Mouse (Mus musculus): ENCODE measurements at regions not wholly inside any gene's neighbourhood (a gene's known extent, or its start where the extent isn't known, plus 50 kb on each side); places are given as distances from the start of the nearest gene placed in this dataset.

GRCm38 (mm10) chr10:124208317-124208716, 944.5 kb downstream of the Fam19a2 start:
- ATAC-seq (ENCODE audit: low FRiP score, low read depth) = no peak
- Histone ChIP-seq H3K36me3 (no peaks in the 10 kb centered on the region), H3K4me3 (no peak overlapping the region), H3K4me2 (no peak overlapping the region), H3K27me3 (no peaks in the 10 kb centered on the region), H3K9ac (no peak overlapping the region), H3K4me1 (replicated peaks) (no peaks in the 10 kb centered on the region), H3K27ac (replicated peaks) (no peak overlapping the region), H3K9me3 (no peaks in the 10 kb centered on the region)
- 79% methylated on average over 2 of the region's 2 CpGs for WGBS

DNA sequence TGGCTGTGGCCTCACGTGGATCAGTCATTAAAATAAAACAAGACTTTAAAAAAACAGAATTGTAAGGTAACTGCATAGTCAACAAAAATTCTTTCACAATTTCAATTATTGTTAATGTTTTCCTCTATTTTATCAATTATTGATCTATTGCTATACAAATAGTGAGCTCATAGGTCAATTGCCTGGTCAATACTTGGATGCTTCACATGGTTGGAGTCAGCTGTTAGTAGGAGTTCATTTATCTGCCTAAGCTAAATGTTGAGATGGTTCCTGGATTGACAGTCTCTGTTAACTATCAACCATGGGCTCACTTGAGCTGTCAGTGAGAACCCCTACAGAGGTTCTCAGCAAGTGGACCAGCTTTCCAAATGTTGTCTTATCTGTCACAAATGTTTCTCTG, 955.7 kb downstream of the Fam19a2 start:
- Histone ChIP-seq H3K27me3 (no peaks in the 10 kb centered on the region), H3K9me3 (no peaks in the 10 kb centered on the region), H3K4me2 (no peak overlapping the region), H3K27ac (replicated peaks) (no peak overlapping the region), H3K36me3 (no peaks in the 10 kb centered on the region), H3K4me1 (replicated peaks) (no peaks in the 10 kb centered on the region), H3K9ac (no peak overlapping the region), H3K4me3 (no peak overlapping the region)
- 83% methylated on average over 1 of the region's 1 CpGs for WGBS
- no peak for ATAC-seq (ENCODE audit: low FRiP score, low read depth)

DNA sequence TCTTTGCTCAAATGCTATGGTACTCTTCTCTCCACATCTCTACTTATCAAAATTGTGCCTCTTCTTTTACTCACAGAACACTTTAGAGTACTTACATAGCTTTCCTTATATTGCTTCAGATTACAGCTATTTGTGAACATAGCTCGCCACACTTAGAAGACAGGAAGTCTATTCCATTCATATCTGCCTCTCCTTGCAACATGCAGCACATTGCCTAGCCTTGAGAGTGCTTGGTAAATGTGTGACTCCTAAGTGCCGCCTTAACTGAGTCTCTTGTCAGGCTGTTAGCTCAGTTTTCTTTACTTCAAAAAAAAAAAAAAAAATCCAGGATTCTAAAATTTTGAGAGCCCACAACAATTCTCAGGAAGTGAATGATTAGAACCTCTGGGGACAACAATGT, 958.3 kb downstream of the Fam19a2 start:
- Histone ChIP-seq H3K9me3 (no peaks in the 10 kb centered on the region), H3K4me1 (replicated peaks) (no peaks in the 10 kb centered on the region), H3K27ac (replicated peaks) (no peak overlapping the region), H3K9ac (no peak overlapping the region), H3K4me2 (no peak overlapping the region), H3K4me3 (no peak overlapping the region), H3K27me3 (no peaks in the 10 kb centered on the region), H3K36me3 (no peaks in the 10 kb centered on the region)
- WGBS = 78% methylated on average over 2 of the region's 2 CpGs
- no peak for ATAC-seq (ENCODE audit: low FRiP score, low read depth)

GRCm38 (mm10) chr10:124227061-124227460, 963.3 kb downstream of the Fam19a2 start:
- 83% methylated on average over 1 of the region's 1 CpGs for WGBS
- H3K4me2 ChIP-seq = no peak overlapping the region
- no peaks in the 10 kb centered on the region for H3K36me3 ChIP-seq
- H3K9ac ChIP-seq = no peak overlapping the region
- no peak for ATAC-seq (ENCODE audit: low FRiP score, low read depth)
- H3K27me3 ChIP-seq = no peaks in the 10 kb centered on the region
- no peaks in the 10 kb centered on the region for H3K9me3 ChIP-seq
- no peaks in the 10 kb centered on the region for H3K4me1 ChIP-seq (replicated peaks)
- H3K4me3 ChIP-seq = no peak overlapping the region
- H3K27ac ChIP-seq (replicated peaks) = no peak overlapping the region

DNA sequence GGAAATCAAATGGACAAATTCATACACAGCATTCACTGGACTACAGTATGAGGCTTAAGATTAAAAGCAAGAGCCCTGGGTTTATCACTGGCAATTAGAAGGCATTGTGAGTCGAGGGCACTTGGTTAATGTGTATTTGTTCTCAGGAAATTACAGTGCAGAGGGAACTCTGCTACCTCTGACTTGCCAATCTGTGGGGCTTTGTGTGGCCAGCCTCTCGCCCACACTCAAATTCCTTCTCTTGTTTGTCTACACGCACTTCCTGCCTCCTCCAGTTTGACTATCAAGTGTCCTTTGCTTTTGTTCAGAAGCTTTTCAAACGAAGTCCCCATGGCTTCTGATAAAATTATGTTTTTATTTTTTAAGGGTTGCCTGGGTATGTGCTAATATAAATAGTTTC, 985.6 kb downstream of the Fam19a2 start:
- Histone ChIP-seq H3K27ac (replicated peaks) (no peak overlapping the region), H3K4me2 (no peak overlapping the region), H3K36me3 (no peaks in the 10 kb centered on the region), H3K9me3 (no peaks in the 10 kb centered on the region), H3K4me3 (no peak overlapping the region), H3K9ac (no peak overlapping the region), H3K4me1 (replicated peaks) (no peaks in the 10 kb centered on the region), H3K27me3 (no peaks in the 10 kb centered on the region)
- no peak for ATAC-seq (ENCODE audit: low FRiP score, low read depth)
- WGBS = 52% methylated on average over 4 of the region's 4 CpGs

DNA sequence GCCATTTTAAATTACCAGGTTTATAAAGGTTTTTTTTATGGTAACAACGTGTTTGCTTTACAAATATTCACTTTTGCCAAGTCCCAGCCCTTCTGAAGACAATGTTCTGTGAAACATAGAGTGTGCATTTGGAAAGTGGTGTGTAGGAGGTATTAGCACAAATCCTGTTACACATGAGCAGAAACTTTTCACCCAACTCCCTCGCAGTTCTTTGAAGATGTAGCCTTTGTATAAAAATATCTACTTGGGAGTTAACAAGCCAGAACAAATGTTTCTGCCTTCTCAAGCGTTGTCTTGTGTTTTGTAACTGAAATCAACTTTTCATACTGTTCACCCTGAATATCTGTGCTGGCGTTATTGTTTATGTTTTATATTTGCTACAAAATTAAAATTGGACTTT, 986.2 kb downstream of the Fam19a2 start:
- Histone ChIP-seq H3K9me3 (no peaks in the 10 kb centered on the region), H3K4me3 (no peak overlapping the region), H3K4me2 (no peak overlapping the region), H3K27me3 (no peaks in the 10 kb centered on the region), H3K4me1 (replicated peaks) (no peaks in the 10 kb centered on the region), H3K9ac (no peak overlapping the region), H3K27ac (replicated peaks) (no peak overlapping the region), H3K36me3 (no peaks in the 10 kb centered on the region)
- 66% methylated on average over 4 of the region's 4 CpGs for WGBS
- no peak for ATAC-seq (ENCODE audit: low FRiP score, low read depth)

DNA sequence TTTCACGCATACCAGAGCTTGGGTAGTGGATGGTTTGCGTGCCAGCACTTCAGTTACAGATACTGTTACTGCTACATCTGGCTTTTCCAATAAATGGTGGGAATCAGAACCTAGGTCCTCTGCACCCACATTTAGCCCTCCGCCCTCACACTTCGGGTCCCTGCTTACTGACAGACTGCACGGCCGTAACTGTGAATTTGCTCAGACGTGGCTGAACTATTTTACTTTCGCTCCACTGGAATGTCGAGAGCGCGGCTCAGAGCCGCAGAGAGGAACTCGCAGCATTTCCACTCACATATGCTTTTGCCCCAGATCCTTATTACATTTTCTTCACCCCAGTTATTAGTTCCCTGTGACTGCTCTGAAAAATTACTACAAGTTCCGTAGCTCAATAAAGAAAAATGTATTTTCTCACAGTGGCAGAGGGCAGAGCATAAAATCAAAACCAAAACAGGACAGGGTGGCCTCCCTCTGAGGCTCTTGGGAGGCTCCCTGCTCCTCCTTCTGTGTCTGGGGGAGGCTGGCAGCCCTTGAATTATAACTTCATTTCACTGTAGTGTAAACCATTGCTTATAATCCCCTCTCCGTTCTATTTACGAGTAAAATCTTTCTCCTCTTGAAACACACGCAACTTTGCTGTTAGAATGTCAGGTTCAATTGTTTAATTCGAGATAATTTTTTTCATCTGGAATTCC, 1024.7 kb downstream of the Fam19a2 start:
- Histone ChIP-seq H3K4me2 (peak overlapping the region; percentile 13; the same call in 1 of the 2 replicates), H3K27ac (replicated peaks) (no peak overlapping the region), H3K4me1 (replicated peaks) (no peaks in the 10 kb centered on the region), H3K4me3 (no peak overlapping the region), H3K36me3 (no peaks in the 10 kb centered on the region), H3K9me3 (no peaks in the 10 kb centered on the region), H3K27me3 (no peaks in the 10 kb centered on the region), H3K9ac (no peak overlapping the region)
- no peak for ATAC-seq (ENCODE audit: low FRiP score, low read depth)
- 74% methylated on average over 18 of the region's 18 CpGs for WGBS

DNA sequence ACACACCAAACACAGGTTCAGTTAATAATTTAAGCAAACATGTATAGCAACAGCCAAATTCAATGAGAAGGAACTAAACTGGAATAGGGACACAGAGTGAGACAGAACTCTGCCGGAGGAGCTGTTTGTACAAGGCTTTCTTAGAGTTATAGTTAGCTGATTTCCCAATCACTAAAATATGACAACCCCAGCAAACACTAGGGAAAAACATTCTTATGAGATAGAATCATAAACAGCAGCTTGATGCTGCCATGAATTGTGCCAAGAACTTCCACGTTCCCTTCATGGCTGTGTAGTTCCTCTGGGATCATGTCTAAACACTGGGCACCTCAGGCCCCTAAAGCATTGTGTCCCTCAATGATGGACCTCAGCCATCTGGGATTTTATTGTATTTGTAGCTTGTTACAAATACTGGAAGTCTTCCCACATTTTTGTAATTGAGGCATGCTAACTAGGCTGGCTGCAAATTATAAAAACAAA, 1033.4 kb downstream of the Fam19a2 start:
- no peaks in the 10 kb centered on the region; the same call in 1 of the 2 replicates for H3K9me3 ChIP-seq
- WGBS = 85% methylated on average over 2 of the region's 2 CpGs

GRCm38 (mm10) chr10:124304683-124305082, 1040.9 kb downstream of the Fam19a2 start:
- WGBS = 83% methylated on average over 1 of the region's 1 CpGs
- no peaks in the 10 kb centered on the region for H3K9me3 ChIP-seq
- H3K36me3 ChIP-seq = no peaks in the 10 kb centered on the region
- H3K4me3 ChIP-seq = no peak overlapping the region
- no peak overlapping the region for H3K9ac ChIP-seq
- H3K4me2 ChIP-seq = no peak overlapping the region
- no peak for ATAC-seq (ENCODE audit: low FRiP score, low read depth)
- no peak overlapping the region for H3K27ac ChIP-seq (replicated peaks)
- H3K27me3 ChIP-seq = no peaks in the 10 kb centered on the region
- H3K4me1 ChIP-seq (replicated peaks) = no peaks in the 10 kb centered on the region

More for the DNA sequence above, 1033.4 kb downstream of the Fam19a2 start:
- Histone ChIP-seq H3K4me3 (no peak overlapping the region), H3K4me2 (no peak overlapping the region), H3K27ac (replicated peaks) (no peak overlapping the region), H3K27me3 (no peaks in the 10 kb centered on the region), H3K4me1 (replicated peaks) (no peaks in the 10 kb centered on the region), H3K36me3 (no peaks in the 10 kb centered on the region), H3K9ac (no peak overlapping the region)
- ATAC-seq (ENCODE audit: low FRiP score, low read depth) = no peak

DNA sequence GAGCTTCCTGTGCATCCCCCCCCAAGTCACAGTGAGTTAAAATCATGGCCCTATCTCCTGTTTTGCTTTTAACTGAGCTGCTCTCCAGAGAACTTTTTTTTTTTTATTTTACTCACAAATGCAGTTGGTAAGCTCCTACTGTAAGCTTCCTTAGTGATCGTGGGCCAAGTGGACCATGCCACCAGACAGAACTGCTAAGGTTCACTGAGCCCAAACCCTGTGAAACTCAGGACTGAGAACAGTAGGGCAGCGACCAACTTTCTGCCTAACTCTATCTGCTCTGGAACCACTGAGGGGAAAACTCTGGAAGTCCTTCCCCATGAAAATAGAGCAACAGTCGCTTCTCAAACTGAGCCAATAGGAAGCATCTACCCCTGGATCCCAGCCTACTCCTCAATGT, 1041.8 kb downstream of the Fam19a2 start:
- Histone ChIP-seq H3K4me3 (no peak overlapping the region), H3K9ac (no peak overlapping the region), H3K27me3 (no peaks in the 10 kb centered on the region), H3K4me1 (replicated peaks) (no peaks in the 10 kb centered on the region), H3K36me3 (no peaks in the 10 kb centered on the region), H3K9me3 (no peaks in the 10 kb centered on the region), H3K4me2 (no peak overlapping the region), H3K27ac (replicated peaks) (no peak overlapping the region)
- ATAC-seq (ENCODE audit: low FRiP score, low read depth) = no peak
- 88% methylated on average over 3 of the region's 3 CpGs for WGBS

GRCm38 (mm10) chr10:124318761-124319160, 1055.0 kb downstream of the Fam19a2 start:
- ATAC-seq (ENCODE audit: low FRiP score, low read depth) = no peak
- Histone ChIP-seq H3K36me3 (no peaks in the 10 kb centered on the region), H3K4me2 (no peak overlapping the region)

GRCm38 (mm10) chr10:124320191-124321110, 1056.7 kb downstream of the Fam19a2 start:
- H3K36me3 ChIP-seq = no peaks in the 10 kb centered on the region
- 68% methylated on average over 8 of the region's 8 CpGs for WGBS
- H3K4me2 ChIP-seq = no peak overlapping the region
- no peaks in the 10 kb centered on the region for H3K27me3 ChIP-seq
- H3K9me3 ChIP-seq = no peaks in the 10 kb centered on the region
- no peak overlapping the region for H3K4me3 ChIP-seq
- no peak overlapping the region for H3K9ac ChIP-seq
- H3K27ac ChIP-seq (replicated peaks) = no peak overlapping the region
- no peaks in the 10 kb centered on the region for H3K4me1 ChIP-seq (replicated peaks)
- no peak for ATAC-seq (ENCODE audit: low FRiP score, low read depth)

More at GRCm38 (mm10) chr10:124318761-124319160, 1055.0 kb downstream of the Fam19a2 start:
- Histone ChIP-seq H3K27ac (replicated peaks) (no peak overlapping the region), H3K4me3 (no peak overlapping the region), H3K27me3 (no peaks in the 10 kb centered on the region), H3K9ac (no peak overlapping the region), H3K9me3 (no peaks in the 10 kb centered on the region), H3K4me1 (replicated peaks) (no peaks in the 10 kb centered on the region)
- WGBS = 14% methylated on average over 1 of the region's 1 CpGs
